Mouse (Mus musculus): Measurements from ENCODE around the gene Zfand5.

Gene Zfand5

GRCm38 (mm10) chr19:21328951-21329350, 56.9 kb downstream of the Zfand5 start:
- in situ Hi-C loops (cut with MboI): no loop called here

- in situ Hi-C loops (cut with MboI): no loop called here
These were observed 57.7 kb downstream of the Zfand5 start for GRCm38 (mm10) chr19:21329770-21330169.

GRCm38 (mm10) chr19:21330305-21331115, 58.4 kb downstream of the Zfand5 start:
- in situ Hi-C loops (cut with MboI): no loop called here

GRCm38 (mm10) chr19:21331621-21332155, 59.6 kb downstream of the Zfand5 start:
- in situ Hi-C loops (cut with MboI): no loop called here

Measured in mature B cell (primary cell).